Mouse (Mus musculus) spleen, adult 12 weeks (tissue): ENCODE data around the gene Bcl2l1.

Experiments used
- DNase-seq: peaks from one replicate; pipeline ENCODE4 v3.0.0; 2022; ENCODE audit warnings: low spot score

Bcl2l1 gene

GRCm38 (mm10) chr2:152803081-152803480 is 28.4 kb downstream of the Bcl2l1 start:
- no peak for DNase-seq

- DNase-seq, result no peak
Observed at GRCm38 (mm10) chr2:152802303-152802702, 29.2 kb downstream of the Bcl2l1 start.

GRCm38 (mm10) chr2:152800762-152801113 is 30.8 kb downstream of the Bcl2l1 start:
- DNase-seq, result no peak

GRCm38 (mm10) chr2:152799954-152800761 is 31.4 kb downstream of the Bcl2l1 start:
- DNase-seq, result no peak

- DNase-seq, result no peak
Observed at GRCm38 (mm10) chr2:152797589-152797988, 33.9 kb downstream of the Bcl2l1 start.

GRCm38 (mm10) chr2:152794281-152794827 is 37.2 kb downstream of the Bcl2l1 start:
- no peak for DNase-seq

- DNase-seq, result no peak
Observed at GRCm38 (mm10) chr2:152793381-152793780, 38.1 kb downstream of the Bcl2l1 start.

- no peak for DNase-seq
Observed at GRCm38 (mm10) chr2:152792461-152792860, 39.1 kb downstream of the Bcl2l1 start.

GRCm38 (mm10) chr2:152789591-152789999 is 41.9 kb downstream of the Bcl2l1 start:
- peak; percentile 68 for DNase-seq

GRCm38 (mm10) chr2:152788892-152789421 is 42.6 kb downstream of the Bcl2l1 start:
- DNase-seq, result peak; percentile 69

- DNase-seq, result no peak
Observed at GRCm38 (mm10) chr2:152787543-152787942, 44.0 kb downstream of the Bcl2l1 start.

GRCm38 (mm10) chr2:152787136-152787535 is 44.4 kb downstream of the Bcl2l1 start:
- DNase-seq, result no peak

- DNase-seq, result peak; percentile 24
Observed at GRCm38 (mm10) chr2:152785446-152786350, 45.8 kb downstream of the Bcl2l1 start.

GRCm38 (mm10) chr2:152784640-152785039 is 46.9 kb downstream of the Bcl2l1 start:
- DNase-seq, result no peak

- no peak for DNase-seq
Observed at GRCm38 (mm10) chr2:152783241-152783640, 48.3 kb downstream of the Bcl2l1 start.

- DNase-seq, result no peak
Observed at GRCm38 (mm10) chr2:152782656-152783055, 48.9 kb downstream of the Bcl2l1 start.

GRCm38 (mm10) chr2:152781031-152781711 is 50.4 kb downstream of the Bcl2l1 start:
- no peak for DNase-seq

GRCm38 (mm10) chr2:152780466-152780865 is 51.1 kb downstream of the Bcl2l1 start:
- DNase-seq, result no peak

- DNase-seq, result no peak
Observed at GRCm38 (mm10) chr2:152777081-152777480, 54.4 kb downstream of the Bcl2l1 start.

- no peak for DNase-seq
Observed at GRCm38 (mm10) chr2:152776435-152776834, 55.1 kb downstream of the Bcl2l1 start.

GRCm38 (mm10) chr2:152776019-152776418 is 55.5 kb downstream of the Bcl2l1 start:
- DNase-seq, result no peak

GRCm38 (mm10) chr2:152775357-152775756 is 56.2 kb downstream of the Bcl2l1 start:
- DNase-seq, result no peak
